Mouse (Mus musculus) embryonic facial prominence, embryonic 15.5 days (tissue): ENCODE measurements around the gene Ttc23. TPM values are rescaled to one million over a fixed set of nuclear protein-coding genes. Genes with fewer than 3 reads are reported as not detected.

Experiments
- ATAC-seq: fragments of 200-750 bp; cut with Nextera tagmentation; 2 replicates; pipeline ENCODE4 v1.8.0; 2017; ENCODE audit warnings: low read depth, moderate TSS enrichment; ENCODE audit not compliant: insufficient number of reproducible peaks, low FRiP score, low TSS enrichment
- H3K27ac ChIP-seq: fragments of 300-500 bp; sonication (generic); replicated peaks from 2 replicates; pipeline ENCODE4 v1.5.1; 2015; ENCODE audit warnings: mild to moderate bottlenecking, inconsistent platforms
- H3K27me3 ChIP-seq: fragments of 300-500 bp; sonication (generic); 2 replicates; pipeline ENCODE4 v1.6.1; 2015; ENCODE audit warnings: inconsistent platforms
- H3K36me3 ChIP-seq: fragments of 300-500 bp; sonication (generic); 2 replicates; pipeline ENCODE4 v1.6.1; 2015; ENCODE audit warnings: mild to moderate bottlenecking, inconsistent platforms
- H3K4me1 ChIP-seq: fragments of 300-500 bp; sonication (generic); 2 replicates; pipeline ENCODE4 v1.6.1; 2015; ENCODE audit warnings: inconsistent platforms
- H3K4me2 ChIP-seq: fragments of 300-500 bp; sonication (generic); replicated peaks from 2 replicates; pipeline ENCODE4 v1.6.1; 2015; ENCODE audit warnings: mild to moderate bottlenecking, inconsistent platforms
- H3K4me3 ChIP-seq: fragments of 300-500 bp; sonication (generic); replicated peaks from 2 replicates; pipeline ENCODE4 v1.5.1; 2015; ENCODE audit warnings: mild to moderate bottlenecking, inconsistent platforms
- H3K9ac ChIP-seq: fragments of 300-500 bp; sonication (generic); 2 replicates; pipeline ENCODE4 v1.6.1; 2015; ENCODE audit warnings: inconsistent platforms
- H3K9me3 ChIP-seq: fragments of 300-500 bp; sonication (generic); replicated peaks from 2 replicates; pipeline ENCODE4 v1.6.1; 2016; ENCODE audit warnings: inconsistent platforms
- WGBS: fragments of 180-500 bp; shearing (Covaris S2); methylation state at CpG from one replicate; pipeline ENCODE4 v1.1.7; 2015; 5-methylcytosine and 5-hydroxymethylcytosine counted together
- polyA plus RNA-seq: library from polyadenylated mRNA; unstranded; fragments of >200 nt; fragmentation: Nextera tagmentation; extraction: Ambion mirVana; gene quantifications from 2 replicates; pipeline ENCODE4 v1.2.1, GENCODE M21; 2015

Gene Ttc23
- polyA plus RNA-seq, 1 experiment from 2014 or later: 29.8 TPM

GRCm38 (mm10) chr7:67697892-67698630, 50.9 kb downstream of the Ttc23 start:
- no peak overlapping the region for H3K4me3 ChIP-seq
- ATAC-seq: no peak
- 0 out of 2 replicates have a peak, but pooled peaks cover 15% of the 10 kb centered on the region for H3K36me3 ChIP-seq
- no peaks in the 10 kb centered on the region for H3K9me3 ChIP-seq
- H3K4me2 ChIP-seq: no peak overlapping the region
- no peak overlapping the region for H3K27ac ChIP-seq
- no peaks in the 10 kb centered on the region for H3K27me3 ChIP-seq
- H3K9ac ChIP-seq: no peak overlapping the region
- no peaks in the 10 kb centered on the region for H3K4me1 ChIP-seq
- WGBS: 93% methylated on average over 28 of the region's 28 CpGs

- WGBS: 91% methylated on average over 4 of the region's 4 CpGs
- Histone ChIP-seq H3K9me3 (no peaks in the 10 kb centered on the region), H3K36me3 (peaks cover 8% of the 10 kb centered on the region; the same call in 1 of the 2 replicates), H3K27ac (no peak overlapping the region), H3K27me3 (no peaks in the 10 kb centered on the region), H3K4me2 (no peak overlapping the region), H3K9ac (no peak overlapping the region), H3K4me3 (no peak overlapping the region), H3K4me1 (no peaks in the 10 kb centered on the region)
- ATAC-seq: no peak
These were observed 52.1 kb downstream of the Ttc23 start for GRCm38 (mm10) chr7:67699301-67699700.

GRCm38 (mm10) chr7:67700846-67701245, 53.6 kb downstream of the Ttc23 start:
- Histone ChIP-seq H3K4me3 (no peak overlapping the region), H3K9ac (no peak overlapping the region), H3K36me3 (peaks cover 8% of the 10 kb centered on the region; the same call in 1 of the 2 replicates), H3K9me3 (no peaks in the 10 kb centered on the region), H3K4me1 (no peaks in the 10 kb centered on the region), H3K27me3 (no peaks in the 10 kb centered on the region), H3K27ac (no peak overlapping the region), H3K4me2 (no peak overlapping the region)
- no peak for ATAC-seq

- no peak overlapping the region for H3K4me3 ChIP-seq
- peaks cover 8% of the 10 kb centered on the region; the same call in 1 of the 2 replicates for H3K36me3 ChIP-seq
- H3K4me1 ChIP-seq: no peaks in the 10 kb centered on the region
- no peak overlapping the region for H3K9ac ChIP-seq
- ATAC-seq: no peak
- H3K27me3 ChIP-seq: no peaks in the 10 kb centered on the region
- H3K4me2 ChIP-seq: no peak overlapping the region
- 73% methylated on average over 17 of the region's 17 CpGs for WGBS
- no peaks in the 10 kb centered on the region for H3K9me3 ChIP-seq
- no peak overlapping the region for H3K27ac ChIP-seq
These were observed 54.2 kb downstream of the Ttc23 start for GRCm38 (mm10) chr7:67701252-67701914.

- WGBS: 72% methylated on average over 6 of the region's 6 CpGs
- ATAC-seq: no peak
- H3K27ac ChIP-seq: no peak overlapping the region
- no peak overlapping the region for H3K4me2 ChIP-seq
- H3K36me3 ChIP-seq: peaks cover 36% of the 10 kb centered on the region
- H3K9me3 ChIP-seq: no peaks in the 10 kb centered on the region
- no peak overlapping the region for H3K4me3 ChIP-seq
- no peaks in the 10 kb centered on the region for H3K4me1 ChIP-seq
- H3K9ac ChIP-seq: no peak overlapping the region
- H3K27me3 ChIP-seq: no peaks in the 10 kb centered on the region
These were observed 61.0 kb downstream of the Ttc23 start for GRCm38 (mm10) chr7:67708160-67708559.

GRCm38 (mm10) chr7:67710216-67710615, 63.0 kb downstream of the Ttc23 start:
- H3K36me3 ChIP-seq: peaks cover 37% of the 10 kb centered on the region
- no peaks in the 10 kb centered on the region for H3K27me3 ChIP-seq
- H3K27ac ChIP-seq: no peak overlapping the region
- H3K4me1 ChIP-seq: peaks cover 13% of the 10 kb centered on the region
- H3K9me3 ChIP-seq: no peaks in the 10 kb centered on the region
- no peak for ATAC-seq
- 86% methylated on average over 7 of the region's 7 CpGs for WGBS
- no peak overlapping the region for H3K4me2 ChIP-seq
- no peak overlapping the region for H3K4me3 ChIP-seq
- H3K9ac ChIP-seq: no peak overlapping the region

GRCm38 (mm10) chr7:67713820-67714510, 66.8 kb downstream of the Ttc23 start:
- H3K9me3 ChIP-seq: no peaks in the 10 kb centered on the region
- no peak overlapping the region for H3K4me2 ChIP-seq
- no peak overlapping the region for H3K27ac ChIP-seq
- ATAC-seq: no peak
- no peak overlapping the region for H3K9ac ChIP-seq
- H3K36me3 ChIP-seq: peaks cover 48% of the 10 kb centered on the region
- H3K4me3 ChIP-seq: no peak overlapping the region
- H3K27me3 ChIP-seq: no peaks in the 10 kb centered on the region
- WGBS: 49% methylated on average over 19 of the region's 19 CpGs
- peaks cover 18% of the 10 kb centered on the region for H3K4me1 ChIP-seq

GRCm38 (mm10) chr7:67715176-67715575, 68.0 kb downstream of the Ttc23 start:
- no peaks in the 10 kb centered on the region for H3K9me3 ChIP-seq
- H3K27me3 ChIP-seq: no peaks in the 10 kb centered on the region
- H3K4me1 ChIP-seq: peaks cover 18% of the 10 kb centered on the region
- H3K9ac ChIP-seq: no peak overlapping the region
- 51% methylated on average over 7 of the region's 7 CpGs for WGBS
- H3K4me2 ChIP-seq: no peak overlapping the region
- H3K4me3 ChIP-seq: no peak overlapping the region
- H3K36me3 ChIP-seq: peaks cover 39% of the 10 kb centered on the region
- ATAC-seq: no peak
- no peak overlapping the region; the same call in 1 of the 2 replicates for H3K27ac ChIP-seq

- Histone ChIP-seq H3K36me3 (peaks cover 29% of the 10 kb centered on the region), H3K4me2 (no peak overlapping the region), H3K27me3 (no peaks in the 10 kb centered on the region), H3K4me3 (no peak overlapping the region), H3K27ac (no peak overlapping the region), H3K9me3 (no peaks in the 10 kb centered on the region), H3K9ac (no peak overlapping the region), H3K4me1 (peaks cover 18% of the 10 kb centered on the region)
- ATAC-seq: peak; percentile 63
- 71% methylated on average over 11 of the region's 11 CpGs for WGBS
These were observed 69.1 kb downstream of the Ttc23 start for GRCm38 (mm10) chr7:67716213-67716878.

GRCm38 (mm10) chr7:67716925-67717324, 69.7 kb downstream of the Ttc23 start:
- no peak overlapping the region for H3K27ac ChIP-seq
- WGBS: 83% methylated on average over 10 of the region's 10 CpGs
- H3K27me3 ChIP-seq: no peaks in the 10 kb centered on the region
- no peak overlapping the region for H3K4me2 ChIP-seq
- peaks cover 23% of the 10 kb centered on the region for H3K36me3 ChIP-seq
- no peak overlapping the region for H3K9ac ChIP-seq
- H3K9me3 ChIP-seq: no peaks in the 10 kb centered on the region
- ATAC-seq: no peak
- peaks cover 18% of the 10 kb centered on the region for H3K4me1 ChIP-seq
- H3K4me3 ChIP-seq: no peak overlapping the region

- H3K36me3 ChIP-seq: peaks cover 19% of the 10 kb centered on the region
- no peak for ATAC-seq
These were observed 70.3 kb downstream of the Ttc23 start for GRCm38 (mm10) chr7:67717520-67717919.

More at GRCm38 (mm10) chr7:67717520-67717919, 70.3 kb downstream of the Ttc23 start:
- H3K4me3 ChIP-seq: no peak overlapping the region
- no peaks in the 10 kb centered on the region for H3K9me3 ChIP-seq
- no peak overlapping the region for H3K27ac ChIP-seq
- peaks cover 18% of the 10 kb centered on the region for H3K4me1 ChIP-seq
- H3K4me2 ChIP-seq: no peak overlapping the region
- H3K9ac ChIP-seq: no peak overlapping the region
- WGBS: 91% methylated on average over 3 of the region's 3 CpGs
- H3K27me3 ChIP-seq: no peaks in the 10 kb centered on the region
